Mouse (Mus musculus) kidney, postnatal 4 days (tissue): ENCODE data around the gene Elmod3.

Experiments used
- DNase-seq, 2 experiments: peaks; one replicate each; pipeline ENCODE4 v3.0.0; 2021; ENCODE audit warnings: mixed read lengths in 2 of 2

The Elmod3 gene

DNA sequence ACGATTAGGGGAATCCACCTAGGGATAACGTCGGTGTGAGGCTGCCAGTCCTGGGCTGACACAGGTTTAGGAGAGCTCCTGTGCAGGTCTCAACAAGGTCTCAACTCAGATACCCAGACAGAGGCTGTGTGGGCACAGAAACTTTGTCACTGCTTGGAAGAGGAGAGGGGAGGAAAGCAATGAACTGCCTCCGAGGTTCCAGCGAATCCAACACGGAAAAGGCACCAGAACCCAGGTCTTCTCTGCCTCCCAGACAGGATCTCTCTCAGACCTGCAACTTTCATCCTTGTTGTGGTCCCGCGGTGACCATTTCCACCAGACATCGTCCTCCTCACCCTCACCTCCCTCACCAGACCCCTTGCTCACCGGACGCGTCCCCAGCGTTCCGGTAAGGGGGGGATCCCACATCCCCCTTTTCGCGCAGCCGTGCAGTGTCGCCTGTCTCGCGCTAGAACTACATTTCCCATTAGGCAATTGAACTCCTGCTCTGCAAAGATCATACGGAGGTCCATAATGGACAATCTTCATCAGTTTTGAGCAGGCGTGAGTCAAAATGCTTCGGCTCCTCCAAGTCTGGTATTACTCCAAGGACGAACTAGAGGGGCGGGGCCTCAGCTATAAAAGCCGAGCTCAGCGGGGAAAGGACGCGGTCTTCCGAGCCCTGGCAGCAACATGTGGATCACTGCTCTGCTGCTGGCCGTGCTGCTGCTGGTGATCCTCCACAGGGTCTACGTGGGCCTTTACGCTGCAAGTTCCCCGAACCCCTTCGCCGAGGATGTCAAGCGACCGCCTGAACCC lies at the start of gene Elmod3, which contains the start of gene Retsat:
Gene Elmod3, minus strand, starts transcription at position 458 of the 798 bp plus-strand sequence.
Gene Retsat, plus strand, starts transcription at position 520 of the 798 bp plus-strand sequence.
- DNase-seq: peak; percentile 95 to 97

- DNase-seq: peak; percentile 84 to 86
These were observed 49.2 kb upstream of the Elmod3 start for GRCm38 (mm10) chr6:72647383-72647820.

GRCm38 (mm10) chr6:72645364-72645763 lies 47.2 kb upstream of the Elmod3 start:
- no peak for DNase-seq

DNA sequence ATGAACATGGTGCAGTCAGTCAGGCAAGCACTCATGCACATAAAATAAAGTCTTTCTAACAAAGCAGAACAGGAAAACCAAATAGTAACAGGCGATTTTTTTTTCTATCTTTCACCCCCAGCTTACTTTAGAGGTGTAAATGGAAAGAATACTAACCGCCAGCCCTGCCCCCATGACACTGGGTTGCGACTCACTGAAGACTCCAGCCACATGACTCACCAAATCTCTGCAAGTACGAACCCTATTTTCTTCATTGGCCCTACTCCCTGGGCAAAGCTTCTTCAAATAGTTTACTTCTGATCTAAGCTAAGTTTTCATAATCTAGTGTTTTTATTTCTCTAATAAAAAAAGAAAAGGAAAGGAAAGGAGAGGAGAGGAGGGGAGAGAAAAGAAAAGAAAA lies 46.4 kb upstream of the Elmod3 start:
- no peak for DNase-seq

DNA sequence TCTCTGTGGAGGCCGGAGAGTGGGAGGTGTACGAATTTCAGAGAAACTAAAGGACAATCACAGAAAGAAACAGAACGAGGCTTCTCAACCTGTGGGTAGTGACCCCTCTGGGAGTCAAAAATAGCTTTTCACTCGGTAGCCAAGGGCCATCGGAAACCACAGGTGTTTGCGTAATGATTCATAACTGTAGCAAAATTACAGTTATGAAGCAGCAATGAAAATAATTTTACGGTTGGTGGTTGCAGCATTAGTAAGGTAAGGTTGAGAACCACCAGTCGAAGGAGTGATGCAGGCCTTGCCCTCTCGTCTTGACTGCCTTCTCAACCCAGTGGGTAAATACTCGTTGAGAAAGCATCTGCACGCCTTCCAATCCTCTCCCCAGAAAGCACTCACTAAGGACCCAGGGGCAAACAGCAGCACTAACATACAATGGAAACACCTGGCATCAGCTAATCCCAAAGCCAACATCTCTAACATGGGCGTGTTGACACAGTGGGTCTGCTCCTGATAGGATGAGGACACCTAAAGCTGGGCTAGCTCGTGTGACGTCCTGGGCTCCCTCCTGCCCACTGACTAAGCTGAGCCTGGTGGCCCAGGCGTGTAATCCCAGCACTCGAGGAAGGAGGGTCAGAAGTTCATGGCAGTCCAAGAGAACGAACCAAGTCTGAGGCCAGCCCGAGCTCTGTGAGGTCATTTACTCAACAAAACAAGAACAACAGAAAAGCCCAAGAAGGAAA lies 43.2 kb upstream of the Elmod3 start:
- no peak for DNase-seq

DNA sequence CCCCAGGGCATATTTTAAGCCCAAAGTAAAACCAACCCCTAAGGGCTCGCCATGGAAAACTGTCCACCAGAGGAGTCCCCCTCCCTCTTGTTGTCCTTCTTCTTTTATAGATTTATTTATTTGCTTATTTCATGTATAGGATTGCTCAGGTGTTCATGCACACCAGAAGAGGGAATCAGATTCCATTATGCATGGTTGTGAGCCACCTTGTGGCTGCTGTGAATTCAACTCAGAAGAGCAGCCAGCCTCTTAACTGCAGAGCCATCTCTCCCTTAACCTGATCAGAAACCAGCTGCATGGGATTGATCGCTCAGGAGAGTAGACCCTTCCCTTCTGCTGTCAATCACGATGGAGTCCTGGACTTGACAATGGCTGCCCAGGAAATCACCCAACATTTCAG lies 38.7 kb upstream of the Elmod3 start:
- no peak for DNase-seq

DNA sequence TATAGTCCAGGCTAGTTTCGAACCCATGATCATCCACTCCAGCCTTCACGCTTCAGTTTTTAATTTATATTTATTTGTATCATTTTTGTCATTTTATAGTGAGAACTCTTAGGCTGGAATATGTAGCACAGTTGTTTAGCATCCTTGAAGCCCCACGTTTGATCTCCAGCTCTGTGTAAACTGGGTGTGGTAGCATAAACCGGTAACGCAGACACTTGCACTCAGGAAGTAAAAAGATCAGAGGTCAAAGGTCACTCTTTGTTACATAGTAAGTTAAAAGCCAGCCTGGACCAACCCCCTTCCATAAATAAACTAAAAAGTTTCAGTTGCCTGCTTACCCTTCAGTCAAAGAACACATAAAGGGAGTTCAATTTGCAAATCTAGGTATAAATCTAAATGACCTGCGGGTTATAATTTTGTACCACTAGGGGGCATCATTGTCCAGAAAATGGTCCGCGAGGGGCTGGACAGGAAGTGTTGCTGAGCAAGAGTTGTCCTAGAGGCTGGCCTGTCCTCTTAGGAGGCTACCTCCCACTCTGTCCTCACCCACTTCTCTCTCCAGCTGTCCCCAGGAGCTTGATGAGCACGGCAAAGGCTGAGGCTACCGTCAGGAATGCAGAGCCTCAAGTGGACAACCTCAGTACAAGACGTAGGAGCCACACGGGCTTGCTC lies 37.7 kb upstream of the Elmod3 start:
- DNase-seq: peak; percentile 60 to 74

GRCm38 (mm10) chr6:72634311-72634710 lies 36.1 kb upstream of the Elmod3 start:
- DNase-seq: no peak

- DNase-seq: no peak
These were observed 33.5 kb upstream of the Elmod3 start for GRCm38 (mm10) chr6:72631700-72632099.

GRCm38 (mm10) chr6:72630961-72631360 lies 32.7 kb upstream of the Elmod3 start:
- no peak for DNase-seq

DNA sequence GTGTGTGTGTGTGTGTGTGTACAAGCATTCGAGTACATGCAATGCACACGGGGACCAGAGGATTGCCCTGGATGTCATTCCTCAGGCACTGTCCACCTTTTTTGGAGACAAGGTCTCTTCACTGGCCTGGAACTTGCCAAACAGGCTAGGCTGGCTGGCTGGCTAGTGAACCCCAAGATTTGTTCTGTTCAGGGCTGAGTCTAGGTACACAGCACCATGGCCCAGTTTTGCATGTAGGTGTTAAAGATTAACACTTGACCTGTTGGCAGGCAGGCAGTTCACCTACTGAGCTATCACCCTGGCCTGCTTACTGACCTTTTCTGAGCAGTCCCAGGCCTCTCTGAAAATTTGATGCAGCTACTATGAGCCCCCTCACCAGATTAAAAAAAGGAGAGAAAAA lies 32.2 kb upstream of the Elmod3 start:
- DNase-seq: no peak

DNA sequence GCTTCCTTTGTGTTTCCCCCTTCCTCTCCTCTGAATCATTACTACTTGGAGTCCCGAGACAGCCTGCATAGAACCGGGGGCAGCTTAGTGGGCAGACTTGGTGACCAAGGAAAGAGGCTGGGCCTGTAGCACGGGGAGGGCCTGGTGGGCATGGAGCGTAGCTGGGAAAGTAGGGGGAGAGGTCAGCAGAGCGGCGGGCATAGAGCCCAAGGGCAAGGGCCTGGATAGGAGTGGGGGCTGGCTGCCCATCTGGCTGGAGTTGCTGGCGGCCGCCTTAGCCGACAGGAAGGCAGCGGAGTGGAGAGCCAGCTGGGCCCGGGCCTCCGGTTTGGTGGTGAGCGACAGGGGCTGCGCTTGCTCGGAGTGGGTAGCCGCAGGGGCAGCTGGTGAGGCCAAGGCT lies 29.1 kb upstream of the Elmod3 start:
- DNase-seq: peak; percentile 72 to 83

DNA sequence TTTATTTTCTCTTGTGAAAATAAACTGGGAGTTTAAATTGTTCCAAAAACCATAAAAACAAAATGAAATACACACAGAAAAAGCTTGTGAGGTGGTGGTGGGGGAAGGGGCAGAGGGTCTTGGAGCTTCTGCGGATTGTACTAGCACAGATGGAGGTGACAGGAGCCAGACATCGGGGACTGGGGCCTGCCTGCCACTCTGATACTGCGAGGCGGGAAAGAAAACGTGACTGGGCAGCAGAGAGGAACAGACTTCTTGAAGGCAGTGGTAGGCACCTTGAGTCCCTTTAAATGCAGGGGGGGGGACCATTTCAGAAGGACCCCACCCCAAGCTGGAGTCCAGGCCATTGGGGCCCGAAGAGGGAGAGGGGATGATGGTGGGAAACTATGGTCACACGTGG lies 28.2 kb upstream of the Elmod3 start:
- no peak for DNase-seq

DNA sequence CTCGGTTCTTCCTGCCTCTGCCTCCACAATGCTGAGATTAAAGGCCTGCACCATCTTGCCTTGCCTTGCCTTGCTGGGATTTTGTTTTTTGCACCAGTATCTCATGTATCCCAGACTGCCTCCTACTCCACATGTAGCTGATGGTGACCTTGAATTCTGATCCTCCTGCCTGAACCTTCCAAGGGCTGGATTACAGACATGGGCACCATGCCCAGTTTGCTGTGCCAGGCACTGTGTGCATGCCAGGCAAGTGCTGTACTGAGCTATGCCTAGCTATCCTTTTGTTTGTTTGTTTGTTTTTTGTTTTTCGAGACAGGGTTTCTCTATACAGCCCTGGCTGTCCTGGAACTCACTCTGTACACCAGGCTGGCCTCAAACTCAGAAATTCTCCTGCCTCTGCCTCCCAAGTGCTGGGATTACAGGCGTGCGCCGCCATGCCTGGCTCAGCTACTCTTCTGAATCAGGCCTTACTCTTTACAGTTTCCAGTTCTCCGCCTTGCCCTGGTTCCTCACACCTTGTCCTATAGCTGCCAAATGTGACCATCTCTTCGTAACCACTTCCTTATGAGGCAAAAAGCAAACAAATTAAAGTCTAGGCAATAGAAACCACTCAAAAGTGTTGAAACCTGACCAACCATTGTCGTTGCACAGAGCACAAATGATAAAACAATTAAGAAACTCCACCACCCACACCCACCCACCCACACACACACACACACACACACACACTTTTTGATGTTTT lies 25.6 kb upstream of the Elmod3 start:
- no peak for DNase-seq

DNA sequence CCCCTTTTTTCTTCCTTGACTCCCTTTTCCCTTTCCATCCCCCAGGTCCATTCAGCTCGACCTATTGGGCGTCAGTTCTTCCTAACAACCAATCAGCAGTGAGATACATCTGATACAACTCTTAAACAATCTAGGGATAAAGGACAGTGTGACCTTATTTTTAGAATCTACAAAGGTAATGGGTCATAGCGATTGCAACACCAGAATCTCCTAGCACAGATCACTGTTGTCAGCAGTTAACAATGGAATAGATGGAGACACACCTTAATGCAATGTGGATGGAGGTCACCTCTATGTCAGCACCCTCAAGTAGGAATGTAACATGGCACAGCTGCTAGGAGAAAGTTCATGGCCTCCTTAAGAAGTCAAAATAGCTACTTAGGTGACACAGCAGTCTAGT lies 24.7 kb upstream of the Elmod3 start:
- no peak for DNase-seq

GRCm38 (mm10) chr6:72620920-72621319 lies 22.7 kb upstream of the Elmod3 start:
- DNase-seq: no peak

DNA sequence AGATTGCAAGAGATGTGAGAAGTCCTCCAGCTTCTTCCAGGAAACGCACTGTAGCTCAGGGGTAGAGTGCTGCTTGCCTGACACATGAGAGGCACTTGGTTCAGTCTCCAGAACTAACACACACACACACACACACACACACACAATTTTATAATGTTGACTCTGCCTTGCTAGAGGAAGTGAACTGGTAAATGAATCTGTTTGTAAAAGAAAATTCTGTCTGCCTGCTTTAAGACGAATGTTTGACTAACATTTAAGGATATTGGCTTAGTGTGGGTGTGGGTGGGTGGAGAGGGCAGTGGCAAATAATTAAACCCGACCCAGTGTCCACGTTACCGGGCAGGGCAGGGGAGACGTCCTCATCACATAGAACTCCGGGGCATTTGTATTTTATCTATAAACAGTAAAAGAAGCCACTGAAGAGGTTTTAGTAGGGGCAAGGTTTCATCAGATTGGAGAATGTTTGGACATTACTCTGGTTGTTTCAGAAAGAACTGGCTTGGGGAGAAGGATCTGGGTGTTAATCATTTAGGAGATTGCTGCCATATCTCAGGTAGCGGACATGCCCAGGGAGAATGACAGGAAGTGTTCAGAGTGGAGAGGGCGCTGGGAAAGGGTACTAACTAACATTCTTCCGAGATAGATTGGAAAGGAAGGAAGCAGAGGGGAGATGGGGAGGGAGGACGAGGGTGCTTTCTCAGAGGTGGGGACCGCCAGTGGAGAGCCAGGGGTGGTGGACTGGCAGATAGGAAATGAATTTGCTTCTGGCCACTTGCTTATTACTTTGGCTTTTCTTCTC lies 21.7 kb upstream of the Elmod3 start:
- peak; percentile 41 to 52 for DNase-seq

- peak; percentile 95 to 97 for DNase-seq
These were observed 18.6 kb upstream of the Elmod3 start, which contains the start of gene Tgoln1 for GRCm38 (mm10) chr6:72616643-72617288. Gene Tgoln1, minus strand, starts transcription at chr6:72617000.

DNA sequence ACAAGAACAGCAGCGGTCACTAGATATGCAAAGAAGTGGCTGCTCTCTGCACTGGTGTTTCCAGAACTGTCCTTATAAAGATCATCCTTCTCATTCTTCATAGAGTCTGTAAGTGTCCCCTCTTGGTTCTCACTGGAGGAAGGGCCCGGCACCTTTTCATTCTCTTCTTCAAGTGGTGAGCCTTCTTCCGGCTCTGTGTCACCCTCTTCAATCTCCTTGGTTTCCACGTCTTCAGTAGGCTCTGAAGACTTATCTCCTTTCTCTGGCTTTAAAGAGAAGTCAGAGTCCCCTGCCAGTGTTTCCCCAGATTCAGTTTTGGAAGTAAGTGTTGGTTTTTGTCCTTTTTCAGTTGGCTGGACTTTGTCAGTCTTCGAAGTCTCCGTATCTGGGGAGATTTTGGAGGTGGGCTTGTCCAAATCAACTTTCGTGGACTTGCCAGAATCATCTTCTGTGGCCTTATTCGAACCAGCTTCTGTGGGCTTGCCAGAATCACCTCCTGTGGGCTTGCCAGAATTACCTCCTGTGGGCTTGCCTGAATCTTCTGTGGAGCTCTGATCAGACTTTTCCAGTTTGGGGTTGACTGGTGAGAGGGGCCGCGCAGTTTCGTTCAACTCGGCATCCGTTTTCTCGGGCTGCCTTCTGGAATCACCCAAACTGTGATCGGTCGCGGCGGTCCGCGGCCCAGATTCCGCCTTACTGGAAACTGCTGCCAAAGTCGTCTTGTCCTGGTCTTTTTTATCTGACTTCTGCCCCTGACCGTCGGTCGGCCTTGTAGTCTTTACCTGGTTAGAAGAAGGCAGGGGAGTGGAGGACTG lies 17.6 kb upstream of the Elmod3 start:
- peak; percentile 28 to 32 for DNase-seq

DNA sequence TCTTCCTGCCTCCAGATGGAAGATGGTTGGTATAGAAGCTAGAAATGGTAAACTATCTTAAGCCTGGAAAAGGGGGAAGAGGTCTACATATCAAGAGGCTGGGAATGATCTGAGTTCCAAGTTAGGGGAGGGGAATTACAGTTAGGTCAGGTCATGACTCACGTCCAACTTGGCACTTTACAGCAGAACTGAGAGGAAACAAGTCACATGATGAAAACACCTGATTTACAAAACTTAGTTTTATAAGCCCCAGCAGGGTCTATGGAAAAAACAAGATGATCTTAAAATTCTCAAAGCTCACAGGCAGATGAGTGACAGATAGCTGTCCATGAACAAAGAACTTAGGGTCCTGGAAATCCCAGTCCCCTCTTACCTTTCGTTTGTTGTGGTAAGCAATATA lies 16.9 kb upstream of the Elmod3 start:
- no peak for DNase-seq
